In genomic region chr12:111678670-111678933, GRCm38 (mm10) we compare ENCODE assay signal across 9 mouse cellular contexts. TPM values are rescaled to one million over a fixed set of nuclear protein-coding genes. Genes with fewer than 3 reads are reported as not detected.
DNase-seq lines count a peak whose midpoint lies in the region; ATAC-seq and TF ChIP-seq lines count a peak whose summit lies in the region.
"Had no signal": no experiment of that assay in that cellular context is flagged by ENCODE, and none has a peak within 500 bp of the region (broad histone marks: within the 10 kb centered on the region; RNA-seq: fewer than 3 reads in every experiment).

No protein-coding gene starts in this region.

- peak overlapping the region; percentile 82 for H3K4me3 ChIP-seq in heart, adult 2 months
- H3K4me3 ChIP-seq in CH12.LX (replicated peaks in 1 of 3; ENCODE audit: low read depth in 2 of 3, low read length in 2 of 3, poor library complexity in 1 of 3): peak overlapping the region; percentile 87 to 100 (median 97)
- peak overlapping the region; percentile 77 for H3K4me3 ChIP-seq in forebrain, embryonic 16.5 days (replicated peaks; ENCODE audit: low read length)
- peak overlapping the region; percentile 87 for H3K4me3 ChIP-seq in liver, embryonic 16.5 days (ENCODE audit: low read depth, low read length)

- in situ Hi-C loops in CH12.LX (cut with MboI; ENCODE audit: low pct_ligation_motif_present, low pct_unique_long_range_greater_than_20kb, low sequenced_read_pairs): loop anchor here (5.0 kb wide), 1 partner anchor 34 kb away; the partner anchor contains the start of genes Apopt1 and Bag5

- H3K27ac ChIP-seq in heart, adult 2 months: no peak overlapping the region
- H3K27ac ChIP-seq in CH12.LX (ENCODE audit: insufficient read depth, low read depth): peak overlapping the region; percentile 22; the same call in 1 of the 2 replicates
- no peak overlapping the region for H3K27ac ChIP-seq in forebrain, embryonic 16.5 days (ENCODE audit: low read length)
- H3K27ac ChIP-seq in liver, embryonic 16.5 days (ENCODE audit: low read length): no peak overlapping the region

- no peak overlapping the region for H3K9ac ChIP-seq in heart, adult 2 months (ENCODE audit: low read depth, low read length)
- peak overlapping the region; percentile 44 for H3K9ac ChIP-seq in CH12.LX (ENCODE audit: insufficient read depth, low read depth)
- peak overlapping the region; percentile 86 for H3K9ac ChIP-seq in forebrain, embryonic 16.5 days (replicated peaks; ENCODE audit: low read depth, low read length)
- peak overlapping the region; percentile 81 for H3K9ac ChIP-seq in liver, embryonic 16.5 days (ENCODE audit: low read depth, low read length)

- no peak for TF ChIP-seq EP300 in heart, adult 2 months (IDR thresholded peaks at IDR 0.05; ENCODE audit: insufficient read depth, low read depth, low read length)
- no peak for TF ChIP-seq EP300 in CH12.LX (IDR thresholded peaks at IDR 0.05; ENCODE audit: low read length)

- TF ChIP-seq RAD21 in CH12.LX (IDR thresholded peaks at IDR 0.05; ENCODE audit: low read depth, low read length): no peak

- no peaks in the 10 kb centered on the region for H3K9me3 ChIP-seq in CH12.LX (replicated peaks; ENCODE audit: low read length)
- H3K9me3 ChIP-seq in forebrain, embryonic 16.5 days (ENCODE audit: control insufficient read depth, low read length): no peaks in the 10 kb centered on the region
- no peaks in the 10 kb centered on the region for H3K9me3 ChIP-seq in liver, embryonic 16.5 days (replicated peaks; ENCODE audit: control insufficient read depth, low read length)

- no peaks in the 10 kb centered on the region for H3K79me2 ChIP-seq in heart, adult 2 months (replicated peaks; ENCODE audit: control insufficient read depth, insufficient read depth, low read length)
- H3K79me2 ChIP-seq in CH12.LX (replicated peaks; ENCODE audit: control insufficient read depth, extremely low read depth, insufficient read depth, poor library complexity, severe bottlenecking): peaks cover 21% of the 10 kb centered on the region

- no peak for TF ChIP-seq POLR2A in heart, adult 2 months (IDR thresholded peaks at IDR 0.05; ENCODE audit: insufficient read depth, low read depth, low read length)
- TF ChIP-seq POLR2A in CH12.LX (IDR thresholded peaks at IDR 0.05; ENCODE audit: low read depth, low read length): no peak

- TF ChIP-seq CTCF in heart, adult 2 months (IDR thresholded peaks at IDR 0.05): no peak
- no peak for TF ChIP-seq CTCF in CH12.LX (conservative IDR thresholded peaks at IDR 0.05 in 1 of 2, IDR thresholded peaks at IDR 0.05 in 1 of 2; ENCODE audit: low read depth in 2 of 2, low read length in 2 of 2)

- H3K27me3 ChIP-seq in heart, adult 2 months (ENCODE audit: control insufficient read depth, insufficient read depth, low read length): no peaks in the 10 kb centered on the region
- no peaks in the 10 kb centered on the region for H3K27me3 ChIP-seq in CH12.LX (replicated peaks)
- H3K27me3 ChIP-seq in forebrain, embryonic 16.5 days (replicated peaks; ENCODE audit: control insufficient read depth, insufficient read depth, low read length): no peaks in the 10 kb centered on the region
- H3K27me3 ChIP-seq in liver, embryonic 16.5 days (ENCODE audit: control insufficient read depth, insufficient read depth, low read depth, low read length): peaks cover 7% of the 10 kb centered on the region

- intact Hi-C loops in heart, adult 2 months (cut with DNase I): loop anchor here (2.0 kb wide), 1 partner anchor 34 kb away; the partner anchor contains the start of genes Apopt1 and Bag5
- intact Hi-C loops in heart, postnatal 36 days (cut with DNase I): loop anchor here (10.0 kb wide), 1 partner anchor 416 kb away; no protein-coding TSS in a partner anchor

- H3K36me3 ChIP-seq in heart, adult 2 months (ENCODE audit: control insufficient read depth, insufficient read depth, low read length): peaks cover 4% of the 10 kb centered on the region; the same call in 1 of the 2 replicates
- peaks cover 33 to 48% of the 10 kb centered on the region in 2 experiments for H3K36me3 ChIP-seq in CH12.LX (replicated peaks in 1 of 2; ENCODE audit: control insufficient read depth in 1 of 2, insufficient read depth in 1 of 2, low read length in 1 of 2)
- no peaks in the 10 kb centered on the region for H3K36me3 ChIP-seq in forebrain, embryonic 16.5 days (ENCODE audit: control insufficient read depth, insufficient read depth)
- H3K36me3 ChIP-seq in liver, embryonic 16.5 days (ENCODE audit: control insufficient read depth, insufficient read depth): no peaks in the 10 kb centered on the region; the same call in 1 of the 2 replicates

- 7% methylated on average over 13 of the region's 13 CpGs for WGBS in heart, adult 2 months
- 7% methylated on average over 13 of the region's 13 CpGs for WGBS in forebrain, embryonic 16.5 days
- under 1% methylated on average over 13 of the region's 13 CpGs for whole genome bisulfite sequencing in liver, embryonic 16.5 days (ENCODE audit: insufficient replicate concordance)

- dilution Hi-C loops in CH12.LX (cut with MboI; ENCODE audit: extremely low pct_ligation_motif_present, extremely low pct_unique_long_range_greater_than_20kb, low sequenced_read_pairs): no loop called here

- H3K4me1 ChIP-seq in heart, adult 2 months (ENCODE audit: control insufficient read depth, insufficient read depth, low read length): peaks cover 10% of the 10 kb centered on the region
- H3K4me1 ChIP-seq in CH12.LX (ENCODE audit: control insufficient read depth in 1 of 2, insufficient read depth in 2 of 2): peaks cover 23 to 66% of the 10 kb centered on the region in 2 experiments
- H3K4me1 ChIP-seq in forebrain, embryonic 16.5 days (replicated peaks; ENCODE audit: control insufficient read depth, insufficient read depth, low read length): peaks cover 19% of the 10 kb centered on the region
- H3K4me1 ChIP-seq in liver, embryonic 16.5 days (ENCODE audit: control insufficient read depth, low read depth, low read length): peaks cover 19% of the 10 kb centered on the region

- no peak for ATAC-seq in forebrain, embryonic 16.5 days
- 0 out of 2 replicates have a peak, but pooled peaks have one; percentile 1 for ATAC-seq in liver, embryonic 16.5 days (ENCODE audit: low read depth)
- ATAC-seq in monocyte, adult 5-6 weeks (replicated peaks; ENCODE audit: insufficient number of reproducible peaks, low FRiP score, low TSS enrichment, poor library complexity, severe bottlenecking): no peak
- ATAC-seq in inflammation-experienced regulatory T-cells, adult 6 months: no peak

- H3K4me2 ChIP-seq in CH12.LX (ENCODE audit: insufficient read depth, low read depth, poor library complexity, severe bottlenecking): peak overlapping the region; percentile 65
- peak overlapping the region; percentile 81 for H3K4me2 ChIP-seq in forebrain, embryonic 16.5 days (ENCODE audit: low read length)
- H3K4me2 ChIP-seq in liver, embryonic 16.5 days (ENCODE audit: low read depth, low read length): peak overlapping the region; percentile 86

- DNase-seq in heart, adult 2 months: no peak
- DNase-seq in heart, postnatal 36 days: no peak
- no peak for DNase-seq in CH12.LX (ENCODE audit: extremely low read depth)
- no peak for DNase-seq in adrenal gland, postnatal 4 days (ENCODE audit: low spot score in 2 of 2)
- DNase-seq: gastrocnemius, postnatal 25 days had no signal

RNA-seq across cellular contexts. Expression of gene Trmt61a, which starts 0.7 kb away (rescaled TPM):
- 1 to 10 TPM; 4.5 to 5.4 TPM for total RNA-seq in heart, adult 2 months (2021)
- 7.6 and 11.8 TPM in 2 replicates for polyA plus RNA-seq in heart, adult 2 months (2012; rRNA removed)
- total RNA-seq in heart, postnatal 36 days (2021): 1 to 10 TPM; 3.8 to 6.6 TPM
- total RNA-seq in CH12.LX (2012; rRNA removed) (37.4 and 55.0 TPM in 2 replicates), CH12.LX (2014; rRNA removed) (21.8 and 23.3 TPM in 2 replicates)
- polyA plus RNA-seq in CH12.LX (2012; ENCODE audit: insufficient read length, low read depth): 34.1 and 35.5 TPM in 2 replicates
- 9.8 and 12.6 TPM in 2 replicates for polyA plus RNA-seq in forebrain, embryonic 16.5 days (2015; fragmentation: Nextera tagmentation; extraction: Ambion mirVana)
- 3.7 and 4.6 TPM in 2 replicates for polyA plus RNA-seq in liver, embryonic 16.5 days (2015; fragmentation: Nextera tagmentation; extraction: Ambion mirVana)
- total RNA-seq in adrenal gland, postnatal 4 days (2021): 10 to 100 TPM; 11.7 to 13.8 TPM
- 2.2 to 2.7 TPM (median 2.5 TPM) in 3 replicates for total RNA-seq in monocyte, adult 5-6 weeks (2017)
- 1 to 10 TPM; 3.2 to 4.4 (median 3.3) TPM for polyA plus RNA-seq in inflammation-experienced regulatory T-cells, adult 6 months (2017; shearing (Covaris generic))

RNA-seq across cellular contexts. Expression of gene Ckb, which starts 6.5 kb away (rescaled TPM):
- total RNA-seq in heart, adult 2 months (2021): 10 to 100 TPM; 65.3 to 81.4 TPM
- 115 and 120 TPM in 2 replicates for polyA plus RNA-seq in heart, adult 2 months (2012; rRNA removed)
- 10 to 100 TPM; 71.6 to 84.7 TPM for total RNA-seq in heart, postnatal 36 days (2021)
- total RNA-seq in CH12.LX (2012; rRNA removed) (3.2 and 3.7 TPM in 2 replicates), CH12.LX (2014; rRNA removed) (not detected in 2 replicates)
- 0.27 and 0.54 TPM in 2 replicates for polyA plus RNA-seq in CH12.LX (2012; ENCODE audit: insufficient read length, low read depth)
- 1,407 and 1,413 TPM in 2 replicates for polyA plus RNA-seq in forebrain, embryonic 16.5 days (2015; fragmentation: Nextera tagmentation; extraction: Ambion mirVana)
- polyA plus RNA-seq in liver, embryonic 16.5 days (2015; fragmentation: Nextera tagmentation; extraction: Ambion mirVana): 39.2 and 44.8 TPM in 2 replicates
- total RNA-seq in adrenal gland, postnatal 4 days (2021): 10 to 100 TPM; 39.6 to 40.9 TPM
- 21.5 to 39.0 TPM (median 37.5 TPM) in 3 replicates for total RNA-seq in monocyte, adult 5-6 weeks (2017)
- 10 to 100 TPM; 24.2 to 37.2 (median 31.8) TPM for polyA plus RNA-seq in inflammation-experienced regulatory T-cells, adult 6 months (2017; shearing (Covaris generic))

RNA-seq across cellular contexts. Expression of gene Bag5, which starts 34.5 kb away (rescaled TPM):
- total RNA-seq in heart, adult 2 months (2021): 10 to 100 TPM; 18.8 to 22.8 TPM
- polyA plus RNA-seq in heart, adult 2 months (2012; rRNA removed): 9.8 and 15.9 TPM in 2 replicates
- total RNA-seq in heart, postnatal 36 days (2021): 10 to 100 TPM; 19.5 to 20.4 TPM
- total RNA-seq in CH12.LX (2012; rRNA removed) (24.1 and 26.9 TPM in 2 replicates), CH12.LX (2014; rRNA removed) (25.6 and 27.9 TPM in 2 replicates)
- polyA plus RNA-seq in CH12.LX (2012; ENCODE audit: insufficient read length, low read depth): 27.9 and 29.2 TPM in 2 replicates
- 70.8 and 71.5 TPM in 2 replicates for polyA plus RNA-seq in forebrain, embryonic 16.5 days (2015; fragmentation: Nextera tagmentation; extraction: Ambion mirVana)
- 14.1 and 14.4 TPM in 2 replicates for polyA plus RNA-seq in liver, embryonic 16.5 days (2015; fragmentation: Nextera tagmentation; extraction: Ambion mirVana)
- 10 to 100 TPM; 35.8 to 37.0 TPM for total RNA-seq in adrenal gland, postnatal 4 days (2021)
- total RNA-seq in monocyte, adult 5-6 weeks (2017): 37.2 to 42.3 TPM (median 41.6 TPM) in 3 replicates
- polyA plus RNA-seq in inflammation-experienced regulatory T-cells, adult 6 months (2017; shearing (Covaris generic)): 10 to 100 TPM; 22.0 to 40.1 (median 36.7) TPM

RNA-seq across cellular contexts. Expression of gene Apopt1, which starts 34.5 kb away (rescaled TPM):
- 10 to 100 TPM; 32.0 to 36.3 TPM for total RNA-seq in heart, adult 2 months (2021)
- 31.4 and 31.7 TPM in 2 replicates for polyA plus RNA-seq in heart, adult 2 months (2012; rRNA removed)
- 10 to 100 TPM; 38.4 to 40.6 TPM for total RNA-seq in heart, postnatal 36 days (2021)
- total RNA-seq in CH12.LX (2012; rRNA removed) (38.7 and 43.6 TPM in 2 replicates), CH12.LX (2014; rRNA removed) (35.9 and 36.0 TPM in 2 replicates)
- 49.1 and 49.9 TPM in 2 replicates for polyA plus RNA-seq in CH12.LX (2012; ENCODE audit: insufficient read length, low read depth)
- polyA plus RNA-seq in forebrain, embryonic 16.5 days (2015; fragmentation: Nextera tagmentation; extraction: Ambion mirVana): 47.2 and 48.3 TPM in 2 replicates
- 17.5 TPM in 2 replicates for polyA plus RNA-seq in liver, embryonic 16.5 days (2015; fragmentation: Nextera tagmentation; extraction: Ambion mirVana)
- total RNA-seq in adrenal gland, postnatal 4 days (2021): 10 to 100 TPM; 65.4 to 70.1 TPM
- total RNA-seq in monocyte, adult 5-6 weeks (2017): 27.2 to 45.4 TPM (median 29.7 TPM) in 3 replicates
- 10 to 100 TPM; 55.8 to 85.0 (median 74.3) TPM for polyA plus RNA-seq in inflammation-experienced regulatory T-cells, adult 6 months (2017; shearing (Covaris generic))
